Mouse (Mus musculus) liver, embryonic 18 days (tissue): Measurements from ENCODE around the gene Slc24a2. TPM values are rescaled to one million over a fixed set of nuclear protein-coding genes. Genes with fewer than 3 reads are reported as not detected.

Experiments
- polyA plus RNA-seq: library from polyadenylated mRNA; depleted of rRNA; stranded (reverse); fragments of >200 nt; gene quantifications from 2 replicates; pipeline ENCODE4 v1.2.3, GENCODE M21; 2012; rRNA removed

The Slc24a2 gene
- under 0.01 TPM in 1 of 2 replicates, not detected in the other for polyA plus RNA-seq

DNA sequence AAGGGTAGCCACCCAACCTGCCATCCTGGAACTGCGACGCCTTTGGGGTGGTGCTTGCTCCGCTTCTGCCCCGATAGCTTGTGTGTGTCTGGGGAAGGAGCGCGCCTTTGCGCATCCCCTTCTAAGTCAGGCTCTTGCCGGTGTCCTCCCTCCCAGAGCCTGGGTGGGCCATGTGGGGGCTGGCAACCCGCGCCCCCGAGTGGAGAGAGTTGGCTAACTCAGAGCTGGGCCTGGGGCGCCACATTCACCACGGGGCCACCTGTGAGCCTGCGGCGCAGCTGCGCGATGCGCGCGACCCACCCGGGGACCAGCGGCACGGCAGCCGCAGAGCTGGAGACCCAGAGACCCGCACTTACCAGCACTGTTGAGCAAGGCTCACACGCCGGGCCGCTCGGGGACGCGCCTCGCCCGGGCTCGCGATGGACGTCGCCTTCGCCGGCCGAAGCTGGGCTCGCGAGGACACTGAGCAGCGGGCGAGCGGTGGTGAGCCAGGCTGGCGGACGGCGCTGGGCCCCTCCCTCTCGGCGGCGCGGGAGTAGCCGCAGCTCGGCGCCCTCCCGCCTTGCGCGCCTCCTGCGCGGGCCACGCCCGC lies at the start of gene Slc24a2:
Slc24a2 (minus strand) TSS at position 518 of the 592 bp plus-strand sequence.

